Comparison of ENCODE assay signal across 9 mouse cellular contexts in the genomic region with DNA sequence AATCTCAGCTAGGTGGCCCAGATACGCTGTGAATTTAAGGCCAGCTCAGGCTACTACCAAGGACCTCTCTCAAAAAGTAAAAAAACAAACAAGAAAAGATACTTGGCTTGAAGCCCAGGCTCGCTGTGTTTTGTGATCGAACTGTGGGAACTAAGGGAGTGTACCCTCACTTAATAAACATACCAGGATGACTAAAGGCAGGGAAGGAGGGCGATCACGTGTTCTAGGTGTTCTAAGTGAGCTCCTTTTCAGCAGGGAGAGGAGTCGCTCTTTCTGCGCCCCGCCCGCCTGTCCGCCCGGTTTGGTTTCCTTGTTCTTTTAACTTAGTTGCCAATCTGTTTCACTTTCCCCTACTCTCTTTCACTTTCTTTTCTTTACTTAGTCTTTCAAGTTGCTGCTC. TPM values are rescaled to one million over a fixed set of nuclear protein-coding genes. Genes with fewer than 3 reads are reported as not detected.
DNase-seq lines count a peak whose midpoint lies in the region; ATAC-seq and TF ChIP-seq lines count a peak whose summit lies in the region.
"Had no signal": no experiment of that assay in that cellular context is flagged by ENCODE, and none has a peak within 500 bp of the region (broad histone marks: within the 10 kb centered on the region; RNA-seq: fewer than 3 reads in every experiment).

No protein-coding gene starts in this region.

- peak; percentile 54 to 72 for ATAC-seq in hematopoietic stem cell, adult 5-6 weeks (replicated peaks in 1 of 2; ENCODE audit: insufficient read depth in 1 of 2, low FRiP score in 2 of 2, low TSS enrichment in 1 of 2, low read depth in 1 of 2, poor library complexity in 2 of 2, severe bottlenecking in 2 of 2)
- ATAC-seq in lung, postnatal 0 days, result peak; percentile 81

- peak overlapping the region; percentile 11 for H3K4me3 ChIP-seq in lung, postnatal 0 days (ENCODE audit: low read depth, low read length)
- H3K4me3 ChIP-seq in left cerebral cortex, adult 2 months, result no peak overlapping the region
- H3K4me3 ChIP-seq: midbrain, embryonic 12.5 days had no signal

- no peak for TF ChIP-seq CTCF in lung, postnatal 0 days (IDR thresholded peaks at IDR 0.05)
- TF ChIP-seq CTCF in left cerebral cortex, adult 2 months (IDR thresholded peaks at IDR 0.05), result no peak

- no peak overlapping the region for H3K9ac ChIP-seq in lung, postnatal 0 days (replicated peaks; ENCODE audit: low read depth)
- H3K9ac ChIP-seq: midbrain, embryonic 12.5 days had no signal

- intact Hi-C loops in left cerebral cortex, adult 2 months (cut with DNase I), result no loop called here

- H3K4me2 ChIP-seq in lung, postnatal 0 days (replicated peaks; ENCODE audit: low read depth, low read length), result peak overlapping the region; percentile 36
- H3K4me2 ChIP-seq: midbrain, embryonic 12.5 days had no signal

- H3K9me3 ChIP-seq in lung, postnatal 0 days (ENCODE audit: low read length), result no peaks in the 10 kb centered on the region
- H3K9me3 ChIP-seq: midbrain, embryonic 12.5 days had no signal

- peak; percentile 26 to 58 for DNase-seq in urinary bladder, adult 18-20 months (ENCODE audit: low spot score in 2 of 2)
- DNase-seq in urinary bladder, postnatal 10 days (ENCODE audit: low spot score), result no peak
- peak; percentile 89 for DNase-seq in lung, postnatal 0 days (ENCODE audit: low spot score)
- DNase-seq in thymus, postnatal 0 days (ENCODE audit: low spot score), result peak; percentile 44
- DNase-seq in cerebellum, adult 8-10 months, result no peak
- no peak for DNase-seq in left cerebral cortex, adult 2 months (ENCODE audit: extremely low spot score in 1 of 2, low spot score in 2 of 2)
- DNase-seq in cerebellum, adult 11 months, result no peak

- H3K27me3 ChIP-seq in lung, postnatal 0 days (replicated peaks; ENCODE audit: insufficient read depth, low read length), result no peaks in the 10 kb centered on the region

- H3K4me1 ChIP-seq in lung, postnatal 0 days (ENCODE audit: insufficient read depth, low read depth, low read length), result no peaks in the 10 kb centered on the region

- peak overlapping the region; percentile 48 for H3K27ac ChIP-seq in lung, postnatal 0 days (ENCODE audit: low read length)
- H3K27ac ChIP-seq in left cerebral cortex, adult 2 months, result no peak overlapping the region
- H3K27ac ChIP-seq: midbrain, embryonic 12.5 days had no signal

- WGBS in lung, postnatal 0 days, result 24% methylated on average over 11 of the region's 11 CpGs

- TF ChIP-seq EP300 in lung, postnatal 0 days (IDR thresholded peaks at IDR 0.05), result peak; percentile 41; the same call in 1 of the 2 replicates

- H3K36me3 ChIP-seq in lung, postnatal 0 days (ENCODE audit: insufficient read depth, low read length), result no peaks in the 10 kb centered on the region
- H3K36me3 ChIP-seq: midbrain, embryonic 12.5 days had no signal

RNA-seq across cellular contexts. Expression of a gene that starts 3.0 kb away (rescaled TPM):
- 7.8 and 14.4 TPM in 2 replicates for total RNA-seq in hematopoietic stem cell, adult 5-6 weeks (2017)
- 6.4 and 7.1 TPM in 2 replicates for polyA plus RNA-seq in lung, postnatal 0 days (2015; fragmentation: Nextera tagmentation; extraction: Ambion mirVana)
- 6.5 and 7.5 TPM in 2 replicates for polyA plus RNA-seq in thymus, postnatal 0 days (2015; fragmentation: Nextera tagmentation; extraction: Ambion mirVana)
- 10 to 100 TPM; 44.3 to 54.3 TPM for total RNA-seq in left cerebral cortex, adult 2 months (2021)

RNA-seq across cellular contexts. Expression of a gene that starts 25.9 kb away (rescaled TPM):
- 63.0 and 69.9 TPM in 2 replicates for total RNA-seq in hematopoietic stem cell, adult 5-6 weeks (2017)
- 5.9 and 6.3 TPM in 2 replicates for polyA plus RNA-seq in lung, postnatal 0 days (2015; fragmentation: Nextera tagmentation; extraction: Ambion mirVana)
- polyA plus RNA-seq in thymus, postnatal 0 days (2015; fragmentation: Nextera tagmentation; extraction: Ambion mirVana), result 10.7 and 12.5 TPM in 2 replicates
- 10 to 100 TPM; 28.5 to 28.7 TPM for total RNA-seq in left cerebral cortex, adult 2 months (2021)

Comparison
In these comparisons a context has a peak if more than half of its experiments do, and no peak if none do; other contexts are left out.
1. DNase-seq: peak in urinary bladder, adult 18-20 months (2 of 2), lung, postnatal 0 days (single experiment) and thymus, postnatal 0 days (single experiment); none in urinary bladder, postnatal 10 days (single experiment), cerebellum, adult 8-10 months (single experiment), left cerebral cortex, adult 2 months (0 of 2) and cerebellum, adult 11 months (single experiment).